Mouse (Mus musculus) ES-Bruce4 (cell line): ENCODE data around the gene Pik3c2b. TPM values are rescaled to one million over a fixed set of nuclear protein-coding genes. Genes with fewer than 3 reads are reported as not detected.

ENCODE experiments used
- H3K27ac ChIP-seq: 2 replicates; pipeline ENCODE4 v1.5.1; 2012; ENCODE audit warnings: low read length, inconsistent platforms; ENCODE audit not compliant: insufficient read depth
- H3K27me3 ChIP-seq: 2 replicates; pipeline ENCODE4 v1.6.1; 2012; ENCODE audit warnings: mild to moderate bottlenecking, low read length, inconsistent platforms; ENCODE audit not compliant: control insufficient read depth, poor library complexity, insufficient read depth, severe bottlenecking
- H3K36me3 ChIP-seq: 2 replicates; pipeline ENCODE4 v1.6.1; 2012; ENCODE audit warnings: inconsistent platforms, mild to moderate bottlenecking, low read length, moderate library complexity; ENCODE audit not compliant: control insufficient read depth, poor library complexity, insufficient read depth, severe bottlenecking
- H3K4me1 ChIP-seq: one replicate; pipeline ENCODE4 v1.8.1; 2011; ENCODE audit warnings: low read length; ENCODE audit not compliant: control insufficient read depth, insufficient read depth
- H3K4me3 ChIP-seq: 2 replicates; pipeline ENCODE4 v1.5.1; 2011; ENCODE audit warnings: low read depth, mild to moderate bottlenecking, low read length
- H3K9ac ChIP-seq: 2 replicates; pipeline ENCODE4 v1.6.1; 2012; ENCODE audit warnings: low read depth, mild to moderate bottlenecking, inconsistent platforms; ENCODE audit not compliant: poor library complexity, severe bottlenecking
- H3K9me3 ChIP-seq: replicated peaks from 2 replicates; pipeline ENCODE4 v1.6.1; 2012; ENCODE audit warnings: mild to moderate bottlenecking, low read length, inconsistent platforms; ENCODE audit not compliant: control insufficient read depth, poor library complexity, insufficient read depth, severe bottlenecking
- CTCF ChIP-seq: IDR thresholded peaks from one replicate; pipeline ENCODE4 v1.8.1; 2011; ENCODE audit warnings: low read depth, low read length
- EP300 ChIP-seq: IDR thresholded peaks from 2 replicates; pipeline ENCODE4 v1.6.1; 2011; ENCODE audit warnings: low read depth, low read length; ENCODE audit not compliant: insufficient read depth
- POLR2A ChIP-seq: IDR thresholded peaks from one replicate; pipeline ENCODE4 v1.8.1; 2011; ENCODE audit warnings: low read length; ENCODE audit not compliant: insufficient read depth
- polyA plus RNA-seq: library from polyadenylated mRNA; stranded (reverse); fragments of >200 nt; gene quantifications from 2 replicates; pipeline ENCODE4 v1.2.4, GENCODE M21; 2011; ENCODE audit warnings: low read depth; ENCODE audit not compliant: missing spikeins, insufficient read depth, insufficient read length

Gene Pik3c2b
- polyA plus RNA-seq, 1 experiment, result 6.0 TPM

GRCm38 (mm10) chr1:133045861-133046440 is 484 bp downstream of the Pik3c2b start:
- H3K4me3 ChIP-seq, result peak overlapping the region; percentile 75
- H3K9ac ChIP-seq, result peak overlapping the region; percentile 84
- no peak overlapping the region for H3K27ac ChIP-seq
- TF ChIP-seq POLR2A, result no peak
- no peak for TF ChIP-seq EP300
- TF ChIP-seq CTCF, result no peak
- H3K9me3 ChIP-seq, result no peaks in the 10 kb centered on the region
- no peaks in the 10 kb centered on the region for H3K36me3 ChIP-seq
- no peaks in the 10 kb centered on the region for H3K4me1 ChIP-seq
- H3K27me3 ChIP-seq, result no peaks in the 10 kb centered on the region

GRCm38 (mm10) chr1:133046441-133046931 is 1.0 kb downstream of the Pik3c2b start:
- no peak overlapping the region for H3K27ac ChIP-seq
- H3K9ac ChIP-seq, result peak overlapping the region; percentile 84
- H3K4me3 ChIP-seq, result peak overlapping the region; percentile 75
- H3K27me3 ChIP-seq, result no peaks in the 10 kb centered on the region
- no peaks in the 10 kb centered on the region for H3K4me1 ChIP-seq
- TF ChIP-seq CTCF (no peak), POLR2A (no peak), EP300 (no peak)
- no peaks in the 10 kb centered on the region for H3K36me3 ChIP-seq
- H3K9me3 ChIP-seq, result no peaks in the 10 kb centered on the region

DNA sequence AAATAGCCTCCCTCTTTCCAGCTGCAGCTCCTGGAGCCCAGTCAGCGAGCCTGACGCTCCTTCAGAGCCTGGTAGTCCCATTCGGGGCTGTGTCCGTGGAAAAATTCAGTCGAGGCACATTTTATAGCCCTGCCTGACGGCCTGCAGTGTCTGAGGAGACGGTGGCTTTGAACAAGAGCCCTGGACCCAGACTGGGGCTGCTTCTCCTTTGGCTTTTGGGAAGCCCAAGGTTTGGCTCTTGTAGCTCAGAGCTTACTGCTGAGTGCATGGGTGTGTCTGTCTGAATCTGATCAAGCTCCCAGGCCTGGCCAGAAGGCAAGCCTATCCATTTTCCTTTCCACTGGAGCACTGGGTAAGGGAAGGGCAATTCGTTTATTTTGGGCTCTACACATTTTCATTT is 2.1 kb downstream of the Pik3c2b start:
- TF ChIP-seq EP300 (no peak), POLR2A (no peak), CTCF (no peak)
- no peaks in the 10 kb centered on the region for H3K27me3 ChIP-seq
- no peaks in the 10 kb centered on the region for H3K36me3 ChIP-seq
- H3K9me3 ChIP-seq, result no peaks in the 10 kb centered on the region
- no peaks in the 10 kb centered on the region for H3K4me1 ChIP-seq
- no peak overlapping the region for H3K27ac ChIP-seq
- H3K4me3 ChIP-seq, result no peak overlapping the region
- no peak overlapping the region for H3K9ac ChIP-seq

DNA sequence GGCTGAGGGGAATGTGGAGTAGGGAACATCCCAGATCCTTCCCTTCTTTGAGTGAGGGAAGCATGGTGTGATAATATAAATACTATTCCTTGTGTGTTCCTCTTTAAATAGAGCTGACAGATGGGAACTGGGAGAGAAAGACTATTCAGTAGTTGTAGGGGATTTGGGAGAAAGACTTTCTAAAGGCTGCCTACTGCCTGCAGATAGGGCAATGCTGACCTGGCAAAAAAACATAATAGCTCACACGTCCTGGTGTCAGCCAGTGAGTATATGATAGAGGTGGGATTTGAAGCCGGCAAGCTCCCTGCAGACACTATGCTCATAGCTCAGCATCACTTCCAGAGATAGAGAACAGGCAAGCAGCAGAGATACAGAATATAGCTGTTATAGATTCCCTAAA is 3.2 kb downstream of the Pik3c2b start:
- H3K9ac ChIP-seq, result no peak overlapping the region
- no peaks in the 10 kb centered on the region for H3K9me3 ChIP-seq
- no peaks in the 10 kb centered on the region for H3K27me3 ChIP-seq
- no peak overlapping the region for H3K27ac ChIP-seq
- H3K4me1 ChIP-seq, result peaks cover 1% of the 10 kb centered on the region
- no peaks in the 10 kb centered on the region for H3K36me3 ChIP-seq
- TF ChIP-seq EP300 (no peak), CTCF (no peak), POLR2A (no peak)
- no peak overlapping the region for H3K4me3 ChIP-seq

DNA sequence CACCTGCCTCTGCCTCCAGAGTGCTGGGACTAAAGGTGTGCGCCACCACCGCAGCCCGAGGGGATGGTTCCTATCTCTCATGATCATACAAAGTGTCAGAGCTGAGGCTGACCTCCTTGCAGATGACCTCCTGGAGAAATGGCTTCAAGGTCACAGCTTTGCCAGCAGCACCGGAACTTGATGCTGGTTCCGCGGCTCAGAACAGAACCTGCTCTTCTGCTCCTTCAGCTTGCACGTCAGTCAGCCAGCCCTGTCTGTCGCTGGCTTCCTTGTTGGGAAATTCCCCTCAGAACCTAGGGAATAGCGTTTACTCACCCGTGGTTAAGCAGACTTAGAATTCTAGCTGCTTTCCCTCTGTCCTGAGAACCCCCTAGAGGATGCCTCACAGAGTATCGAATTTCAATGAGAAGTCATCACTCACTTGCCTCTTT is 4.5 kb downstream of the Pik3c2b start:
- no peaks in the 10 kb centered on the region for H3K9me3 ChIP-seq
- no peaks in the 10 kb centered on the region for H3K27me3 ChIP-seq
- no peaks in the 10 kb centered on the region for H3K36me3 ChIP-seq
- no peak overlapping the region for H3K27ac ChIP-seq
- peaks cover 3% of the 10 kb centered on the region for H3K4me1 ChIP-seq
- H3K9ac ChIP-seq, result no peak overlapping the region
- TF ChIP-seq EP300 (no peak), CTCF (no peak), POLR2A (no peak)
- H3K4me3 ChIP-seq, result no peak overlapping the region

DNA sequence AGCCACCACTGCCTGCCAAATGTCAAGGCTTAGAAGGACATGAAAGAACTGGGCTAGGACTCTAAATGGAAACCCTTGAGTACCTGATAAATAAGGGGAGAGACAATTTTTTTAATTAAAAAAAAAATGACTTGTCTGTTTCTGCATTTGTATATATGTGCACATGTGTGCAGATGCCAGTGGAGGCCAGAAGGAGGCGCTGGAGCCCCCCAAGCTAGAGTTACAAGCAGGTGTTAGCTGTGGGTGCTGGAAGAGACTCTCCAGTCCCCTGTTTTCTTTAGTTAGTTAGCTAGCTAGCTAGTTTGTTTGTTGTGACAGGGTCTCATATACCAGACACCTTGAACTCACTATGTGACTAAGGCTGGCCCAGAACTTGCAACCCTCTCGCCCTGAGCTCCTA is 6.4 kb downstream of the Pik3c2b start:
- Histone ChIP-seq H3K27me3 (no peaks in the 10 kb centered on the region), H3K4me1 (peaks cover 3% of the 10 kb centered on the region), H3K27ac (no peak overlapping the region)

More for the DNA sequence above, 6.4 kb downstream of the Pik3c2b start:
- no peak overlapping the region for H3K4me3 ChIP-seq
- no peak overlapping the region for H3K9ac ChIP-seq
- no peaks in the 10 kb centered on the region for H3K36me3 ChIP-seq
- H3K9me3 ChIP-seq, result no peaks in the 10 kb centered on the region
- TF ChIP-seq CTCF (peak; percentile 52), EP300 (no peak), POLR2A (no peak)
